Mouse (Mus musculus): ENCODE measurements at regions not wholly inside any gene's neighbourhood (a gene's known extent, or its start where the extent isn't known, plus 50 kb on each side); places are given as distances from the start of the nearest gene placed in this dataset.

GRCm38 (mm10) chr8:126671594-126671993 is 77.8 kb upstream of the Irf2bp2 start:
- Histone ChIP-seq H3K4me3 (no peak overlapping the region), H3K4me2 (no peak overlapping the region), H3K36me3 (no peaks in the 10 kb centered on the region), H3K9me3 (no peaks in the 10 kb centered on the region), H3K27me3 (no peaks in the 10 kb centered on the region), H3K27ac (replicated peaks) (no peak overlapping the region), H3K9ac (no peak overlapping the region), H3K4me1 (replicated peaks) (peaks cover 32% of the 10 kb centered on the region)
- no peak for ATAC-seq (ENCODE audit: low FRiP score, low read depth)
- 93% methylated on average over 11 of the region's 11 CpGs for WGBS

GRCm38 (mm10) chr8:126669919-126670318 is 76.1 kb upstream of the Irf2bp2 start:
- Histone ChIP-seq H3K9me3 (no peaks in the 10 kb centered on the region), H3K27ac (replicated peaks) (0 out of 2 replicates have a peak overlapping the region, but pooled peaks have one; percentile 94), H3K4me2 (no peak overlapping the region), H3K27me3 (no peaks in the 10 kb centered on the region), H3K4me3 (no peak overlapping the region), H3K36me3 (no peaks in the 10 kb centered on the region), H3K9ac (no peak overlapping the region), H3K4me1 (replicated peaks) (peaks cover 49% of the 10 kb centered on the region)
- ATAC-seq (ENCODE audit: low FRiP score, low read depth), result no peak
- 87% methylated on average over 9 of the region's 9 CpGs for WGBS

- H3K4me3 ChIP-seq, result no peak overlapping the region
- H3K4me2 ChIP-seq, result no peak overlapping the region
- H3K4me1 ChIP-seq (replicated peaks), result peaks cover 57% of the 10 kb centered on the region
- peak overlapping the region; percentile 94; the same call in 1 of the 2 replicates for H3K27ac ChIP-seq (replicated peaks)
- WGBS, result 69% methylated on average over 6 of the region's 6 CpGs
- H3K27me3 ChIP-seq, result no peaks in the 10 kb centered on the region
- no peaks in the 10 kb centered on the region for H3K9me3 ChIP-seq
- H3K9ac ChIP-seq, result no peak overlapping the region
- H3K36me3 ChIP-seq, result no peaks in the 10 kb centered on the region
- ATAC-seq (ENCODE audit: low FRiP score, low read depth), result no peak
These were observed 75.4 kb upstream of the Irf2bp2 start for GRCm38 (mm10) chr8:126669154-126669553.

- H3K4me3 ChIP-seq, result no peak overlapping the region
- H3K4me2 ChIP-seq, result no peak overlapping the region
- H3K9ac ChIP-seq, result 0 out of 2 replicates have a peak overlapping the region, but pooled peaks have one; percentile 6
- 49% methylated on average over 5 of the region's 5 CpGs for WGBS
- ATAC-seq (ENCODE audit: low FRiP score, low read depth), result no peak
- H3K27me3 ChIP-seq, result no peaks in the 10 kb centered on the region
- peaks cover 62% of the 10 kb centered on the region for H3K4me1 ChIP-seq (replicated peaks)
- no peaks in the 10 kb centered on the region for H3K36me3 ChIP-seq
- peak overlapping the region; percentile 94 for H3K27ac ChIP-seq (replicated peaks)
- H3K9me3 ChIP-seq, result no peaks in the 10 kb centered on the region
These were observed 74.9 kb upstream of the Irf2bp2 start for GRCm38 (mm10) chr8:126668657-126669025.

GRCm38 (mm10) chr8:126667721-126668656 is 74.2 kb upstream of the Irf2bp2 start:
- peak overlapping the region; percentile 94 for H3K27ac ChIP-seq (replicated peaks)
- H3K4me2 ChIP-seq, result no peak overlapping the region
- no peaks in the 10 kb centered on the region for H3K36me3 ChIP-seq
- H3K4me1 ChIP-seq (replicated peaks), result peaks cover 68% of the 10 kb centered on the region
- H3K4me3 ChIP-seq, result no peak overlapping the region
- H3K9ac ChIP-seq, result 0 out of 2 replicates have a peak overlapping the region, but pooled peaks have one; percentile 6
- ATAC-seq (ENCODE audit: low FRiP score, low read depth), result peak; percentile 59
- WGBS, result 37% methylated on average over 16 of the region's 16 CpGs
- no peaks in the 10 kb centered on the region for H3K27me3 ChIP-seq
- no peaks in the 10 kb centered on the region for H3K9me3 ChIP-seq

GRCm38 (mm10) chr8:126667086-126667720 is 73.4 kb upstream of the Irf2bp2 start:
- Histone ChIP-seq H3K36me3 (no peaks in the 10 kb centered on the region), H3K4me2 (peak overlapping the region; percentile 41), H3K9me3 (no peaks in the 10 kb centered on the region), H3K4me3 (no peak overlapping the region), H3K27me3 (no peaks in the 10 kb centered on the region), H3K4me1 (replicated peaks) (peaks cover 76% of the 10 kb centered on the region), H3K9ac (0 out of 2 replicates have a peak overlapping the region, but pooled peaks have one; percentile 2), H3K27ac (replicated peaks) (peak overlapping the region; percentile 94)
- WGBS, result 33% methylated on average over 12 of the region's 12 CpGs
- peak; percentile 19 for ATAC-seq (ENCODE audit: low FRiP score, low read depth)

- peak; percentile 82 for ATAC-seq (ENCODE audit: low FRiP score, low read depth)
- no peaks in the 10 kb centered on the region for H3K36me3 ChIP-seq
- H3K9ac ChIP-seq, result peak overlapping the region; percentile 32; the same call in 1 of the 2 replicates
- no peaks in the 10 kb centered on the region for H3K27me3 ChIP-seq
- WGBS, result 3% methylated on average over 15 of the region's 15 CpGs
- H3K4me3 ChIP-seq, result no peak overlapping the region
- no peaks in the 10 kb centered on the region for H3K9me3 ChIP-seq
- peak overlapping the region; percentile 94 for H3K27ac ChIP-seq (replicated peaks)
- peak overlapping the region; percentile 41 for H3K4me2 ChIP-seq
- H3K4me1 ChIP-seq (replicated peaks), result peaks cover 83% of the 10 kb centered on the region
These were observed 72.7 kb upstream of the Irf2bp2 start for GRCm38 (mm10) chr8:126666327-126667085.

- H3K4me1 ChIP-seq (replicated peaks), result peaks cover 91% of the 10 kb centered on the region
- H3K9ac ChIP-seq, result peak overlapping the region; percentile 32
- 13% methylated on average over 18 of the region's 18 CpGs for WGBS
- H3K4me2 ChIP-seq, result peak overlapping the region; percentile 41
- H3K4me3 ChIP-seq, result no peak overlapping the region
- no peaks in the 10 kb centered on the region for H3K27me3 ChIP-seq
- H3K9me3 ChIP-seq, result no peaks in the 10 kb centered on the region
- ATAC-seq (ENCODE audit: low FRiP score, low read depth), result peak; percentile 0; the same call in 1 of the 2 replicates
- peak overlapping the region; percentile 94 for H3K27ac ChIP-seq (replicated peaks)
- H3K36me3 ChIP-seq, result no peaks in the 10 kb centered on the region
These were observed 71.9 kb upstream of the Irf2bp2 start for GRCm38 (mm10) chr8:126665581-126666241.

- Histone ChIP-seq H3K4me2 (no peak overlapping the region), H3K36me3 (no peaks in the 10 kb centered on the region), H3K4me1 (replicated peaks) (peaks cover 99% of the 10 kb centered on the region), H3K9me3 (no peaks in the 10 kb centered on the region), H3K27ac (replicated peaks) (peak overlapping the region; percentile 94), H3K9ac (no peak overlapping the region), H3K27me3 (no peaks in the 10 kb centered on the region), H3K4me3 (no peak overlapping the region)
- no peak for ATAC-seq (ENCODE audit: low FRiP score, low read depth)
- 49% methylated on average over 5 of the region's 5 CpGs for WGBS
These were observed 71.1 kb upstream of the Irf2bp2 start for GRCm38 (mm10) chr8:126664891-126665290.

- Histone ChIP-seq H3K4me2 (no peak overlapping the region), H3K27me3 (no peaks in the 10 kb centered on the region), H3K4me1 (replicated peaks) (peaks cover 89% of the 10 kb centered on the region), H3K4me3 (no peak overlapping the region), H3K9me3 (no peaks in the 10 kb centered on the region), H3K27ac (replicated peaks) (peak overlapping the region; percentile 84), H3K9ac (no peak overlapping the region), H3K36me3 (no peaks in the 10 kb centered on the region)
- no peak for ATAC-seq (ENCODE audit: low FRiP score, low read depth)
- WGBS, result 34% methylated on average over 14 of the region's 14 CpGs
These were observed 69.3 kb upstream of the Irf2bp2 start for GRCm38 (mm10) chr8:126662797-126663784.

Measured in hindbrain, embryonic 15.5 days (tissue).